24 mouse cellular contexts compared by ENCODE assay signal in genomic region chr12:68601366-68601765, GRCm38 (mm10).
"Had no signal": no experiment of that assay in that cellular context is flagged by ENCODE, and none has a peak within 500 bp of the region (broad histone marks: within the 10 kb centered on the region; RNA-seq: fewer than 3 reads in every experiment).

No protein-coding gene starts in this region.

- H3K4me1 ChIP-seq: heart, embryonic 10.5 days; heart, embryonic 12.5 days; heart, embryonic 15.5 days; intestine, embryonic 15.5 days had no signal

- DNase-seq: heart, adult 2 months; heart, postnatal 10 days; heart, postnatal 14 days; heart, postnatal 36 days; heart, postnatal 4 days; kidney, adult 11 months; kidney, postnatal 10 days; kidney, postnatal 14 days; layer of hippocampus, adult 9-11 months; layer of hippocampus, postnatal 36 days had no signal

- H3K27ac ChIP-seq: heart, adult 2 months; heart, embryonic 10.5 days; heart, embryonic 13.5 days; heart, embryonic 15.5 days; hindbrain, embryonic 10.5 days; hindbrain, embryonic 12.5 days; hindbrain, embryonic 13.5 days; hindbrain, embryonic 14.5 days; hindbrain, embryonic 15.5 days; intestine, embryonic 15.5 days; kidney, embryonic 15.5 days; kidney, postnatal 0 days; layer of hippocampus, adult 2 months; left cerebral cortex, adult 2 months had no signal

- H3K27me3 ChIP-seq: heart, embryonic 12.5 days; heart, embryonic 13.5 days; heart, embryonic 15.5 days; hindbrain, embryonic 12.5 days; hindbrain, embryonic 13.5 days; hindbrain, embryonic 15.5 days; intestine, embryonic 15.5 days; kidney, embryonic 15.5 days had no signal

- H3K4me3 ChIP-seq: heart, adult 2 months; heart, embryonic 10.5 days; heart, embryonic 12.5 days; heart, embryonic 13.5 days; heart, embryonic 15.5 days; hindbrain, embryonic 10.5 days; hindbrain, embryonic 12.5 days; hindbrain, embryonic 13.5 days; hindbrain, embryonic 15.5 days; intestine, embryonic 15.5 days; kidney, embryonic 15.5 days; layer of hippocampus, adult 2 months; left cerebral cortex, adult 2 months had no signal

- H3K36me3 ChIP-seq: heart, embryonic 10.5 days; heart, embryonic 12.5 days; heart, embryonic 13.5 days; heart, embryonic 15.5 days; hindbrain, embryonic 10.5 days; hindbrain, embryonic 12.5 days; hindbrain, embryonic 13.5 days; hindbrain, embryonic 15.5 days; intestine, embryonic 15.5 days; kidney, embryonic 15.5 days had no signal
